Mouse (Mus musculus) spleen, postnatal 4 days (tissue): ENCODE results near the gene Rbbp9.
"Not testable (repeated sequence)": the region's sequence is repeated elsewhere in the genome, so short reads cannot be mapped to it uniquely, and the experiment has no call there.

ENCODE experiments used
- DNase-seq, 2 experiments: peaks; one replicate each; pipeline ENCODE4 v3.0.0; 2022; ENCODE audit warnings: low spot score in 2 of 2

Gene Rbbp9

GRCm38 (mm10) chr2:144550529-144550928 lies at the start of gene Rbbp9:
Gene Rbbp9 (minus strand): TSS chr2:144550869.
- DNase-seq = peak; percentile 21 to 67

DNA sequence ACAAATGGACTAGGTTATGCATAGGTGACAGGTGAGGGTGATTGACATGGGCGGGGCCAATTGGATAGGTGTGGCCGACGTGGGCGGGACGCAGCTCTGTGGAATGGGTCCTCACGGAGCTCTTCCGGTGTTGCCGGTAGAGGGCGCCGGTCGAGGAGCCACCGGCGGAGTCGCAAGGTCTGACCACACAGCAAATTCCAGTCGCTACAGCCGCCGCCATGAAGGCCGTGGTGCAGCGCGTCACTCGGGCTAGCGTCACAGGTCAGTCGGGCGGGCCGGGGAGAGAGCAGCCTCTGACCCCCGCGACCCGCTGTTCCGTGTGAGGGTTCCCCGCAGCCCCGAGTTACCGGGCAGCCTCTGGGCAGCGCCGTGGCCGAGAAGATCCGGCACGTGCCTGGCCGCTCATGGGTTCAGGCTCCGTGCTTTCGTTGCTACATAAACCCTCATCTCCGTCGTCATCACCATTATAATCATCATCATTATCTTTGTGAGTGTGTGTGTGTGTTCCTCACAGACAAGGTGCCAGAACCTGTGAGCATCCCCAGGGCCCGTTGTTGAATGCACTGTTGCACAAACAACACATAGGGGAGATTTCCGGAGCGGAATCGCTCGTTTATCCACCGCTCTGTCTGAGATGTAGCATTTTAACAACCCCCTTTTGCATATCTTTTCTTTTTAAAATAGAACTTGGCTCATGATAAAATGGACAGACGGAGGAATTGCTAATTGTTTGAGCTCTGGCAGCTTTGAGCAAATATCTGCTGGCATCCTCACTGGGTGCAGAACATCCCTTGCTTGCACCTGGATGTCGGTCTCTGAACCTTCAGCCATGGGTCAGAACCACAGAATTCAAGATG lies 49.4 kb upstream of the Rbbp9 start, which contains the start of gene Dtd1:
Dtd1 (plus strand) TSS at position 67 of the 857 bp plus-strand sequence.
- peak; percentile 86 to 95 for DNase-seq

DNA sequence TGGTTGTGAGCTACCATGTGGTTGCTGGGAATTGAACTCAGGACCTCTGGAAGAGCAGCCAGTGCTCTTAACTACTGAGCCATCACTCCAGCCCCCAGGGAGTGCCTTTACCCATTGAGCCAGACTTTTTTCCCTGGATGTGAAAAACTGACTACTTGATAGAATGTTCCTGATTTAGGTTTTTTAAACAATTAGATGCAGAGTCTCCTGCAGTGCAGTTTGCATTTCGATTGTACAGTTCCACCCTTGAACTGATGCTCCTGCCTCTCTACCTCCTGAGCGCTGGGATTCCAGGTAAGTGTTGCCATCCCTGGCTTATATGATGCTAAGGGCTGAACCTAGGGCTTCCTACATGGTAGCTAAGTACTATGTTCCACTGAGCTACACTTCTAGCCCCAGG lies 47.3 kb upstream of the Rbbp9 start:
- no peak for DNase-seq

DNA sequence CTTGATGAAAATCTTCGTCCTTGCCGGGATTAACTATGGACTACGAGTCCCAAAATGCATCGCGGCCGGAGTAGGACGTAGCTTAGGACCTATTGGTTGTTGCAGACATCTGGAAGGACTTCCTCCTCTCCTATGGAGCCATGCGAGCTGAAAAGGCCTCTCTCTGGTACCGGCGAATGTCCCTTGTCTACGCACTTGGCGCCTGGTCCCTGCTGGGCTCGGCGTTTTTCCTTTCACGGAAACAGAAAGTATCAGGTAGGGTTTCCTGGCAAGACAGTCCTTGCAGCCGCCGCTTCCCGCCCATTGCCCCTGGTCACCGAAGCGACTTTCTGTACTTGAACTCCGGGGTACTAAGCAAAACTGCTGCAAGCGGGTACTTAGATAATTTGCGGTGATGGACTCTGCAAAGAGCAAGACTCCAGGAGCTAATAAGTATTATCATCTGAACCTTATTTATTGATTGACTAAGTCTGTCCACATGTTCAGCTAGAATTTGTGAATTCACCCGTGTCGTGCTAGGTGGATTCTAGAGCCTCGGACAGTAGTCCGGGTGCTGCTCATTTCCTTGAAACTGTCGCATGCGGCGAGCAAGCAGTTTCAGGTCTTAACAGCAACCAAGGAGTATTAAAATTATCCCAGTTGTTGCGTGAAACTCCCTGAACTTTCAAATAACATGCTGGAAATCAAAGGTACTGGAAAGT lies 43.4 kb upstream of the Rbbp9 start, which contains the start of gene Smim26:
Smim26 (plus strand) TSS at position 104 of the 701 bp plus-strand sequence.
- DNase-seq = peak; percentile 62 to 82

DNA sequence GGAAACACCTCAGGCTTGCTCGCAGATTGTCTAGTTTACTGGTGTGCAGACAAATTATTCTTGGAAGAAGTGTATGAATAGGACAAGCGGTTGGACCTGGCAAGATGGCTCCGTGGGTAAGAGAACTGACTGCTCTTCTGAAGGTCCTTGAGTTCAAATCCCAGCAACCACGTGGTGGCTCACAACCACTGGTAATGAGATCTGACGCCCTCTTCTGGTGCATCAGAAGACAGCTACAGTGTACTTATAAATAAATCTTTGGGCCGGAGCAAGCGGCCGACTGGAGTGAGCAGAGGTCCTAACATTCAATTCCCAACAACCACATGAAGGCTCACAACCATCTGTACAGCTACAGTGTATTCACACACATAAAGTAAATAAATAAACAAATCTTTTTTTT lies 42.4 kb upstream of the Rbbp9 start:
- not testable (repeated sequence) for DNase-seq

- no peak for DNase-seq
These were observed 38.1 kb upstream of the Rbbp9 start for GRCm38 (mm10) chr2:144588723-144589122.

DNA sequence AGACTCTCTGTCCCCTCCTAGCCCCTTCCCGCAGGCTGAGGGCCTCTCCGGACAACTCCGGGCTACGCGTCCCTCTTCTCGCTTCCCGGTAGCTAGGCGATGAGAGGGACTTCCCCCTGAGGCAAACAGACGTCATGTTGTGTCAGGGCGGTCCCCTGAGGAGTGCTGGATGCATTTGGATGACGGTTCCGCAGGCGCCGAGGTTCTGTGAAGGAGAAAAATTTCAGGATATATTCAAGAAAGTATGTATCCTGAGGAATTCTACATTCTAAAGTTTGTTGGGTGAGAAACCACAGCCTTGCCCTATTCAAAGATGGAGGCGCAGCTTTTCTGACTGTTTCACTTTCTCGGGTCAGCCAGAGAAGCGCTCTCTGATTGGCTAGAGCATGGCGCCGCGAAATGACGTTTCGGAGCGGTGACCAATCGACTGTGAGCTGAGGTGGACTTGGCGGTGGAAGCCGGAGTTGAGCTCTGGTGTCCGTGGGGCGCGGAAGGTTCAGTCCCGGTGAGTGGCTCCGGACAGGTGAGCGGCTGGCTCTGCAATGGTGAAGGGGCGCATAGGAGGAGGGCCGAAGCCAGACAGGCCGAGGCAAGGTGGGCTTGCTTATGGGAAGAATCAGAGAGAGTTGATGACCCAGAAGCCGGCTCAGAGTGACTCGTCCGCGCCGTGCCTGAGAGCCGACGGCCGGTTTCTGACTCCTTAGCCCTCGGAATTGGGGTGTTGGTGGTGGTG lies 5.3 kb upstream of the Rbbp9 start, which contains the start of gene Sec23b:
Sec23b (plus strand) TSS at position 410 of the 733 bp plus-strand sequence.
- peak; percentile 95 to 96 for DNase-seq

DNA sequence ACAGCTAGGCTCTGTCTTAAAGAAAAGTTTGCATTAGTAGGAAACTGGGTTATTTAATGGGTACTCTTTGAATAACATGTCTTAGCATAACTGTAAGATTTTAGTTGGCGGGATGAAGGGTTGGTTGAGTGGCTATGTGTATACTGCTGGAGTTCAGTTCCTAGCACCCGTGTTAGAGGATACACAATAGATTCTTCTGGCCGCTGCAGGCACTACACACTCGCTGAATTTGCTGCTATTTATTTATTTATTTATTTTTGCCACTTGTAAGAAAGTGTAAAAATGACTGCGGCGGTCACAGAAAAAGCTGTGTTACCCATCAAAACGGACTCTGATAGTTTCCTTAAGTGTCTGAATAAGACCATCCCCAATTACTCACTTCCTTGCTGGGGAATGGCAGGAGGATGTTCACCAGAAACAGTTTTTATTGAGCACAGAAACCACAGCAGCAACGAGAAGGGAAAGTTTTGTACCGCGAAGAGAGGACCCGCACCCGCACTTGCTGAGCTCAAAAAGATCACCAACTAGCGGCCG lies 4.7 kb upstream of the Rbbp9 start:
- no peak for DNase-seq

DNA sequence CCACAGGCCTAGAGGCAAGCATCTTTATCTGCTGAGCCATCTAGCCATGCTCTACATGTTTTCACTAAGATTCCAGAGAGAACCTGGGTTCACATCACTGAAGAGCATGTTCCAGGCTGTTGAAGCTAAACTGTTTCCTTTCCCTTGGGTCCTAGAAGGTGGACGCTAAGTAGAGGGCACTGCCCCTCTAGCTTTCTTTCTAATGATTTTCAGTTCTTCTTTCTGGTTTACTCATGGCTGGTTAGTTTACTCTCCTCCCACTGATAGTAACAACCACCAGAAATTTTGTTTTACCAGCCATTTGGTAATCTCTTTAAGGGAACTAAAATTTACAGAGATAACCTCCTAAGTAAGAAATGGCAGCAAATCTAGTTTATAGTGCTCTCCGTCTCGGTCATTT lies 3.2 kb upstream of the Rbbp9 start:
- no peak for DNase-seq

GRCm38 (mm10) chr2:144547559-144547958 lies 3.1 kb downstream of the Rbbp9 start:
- no peak for DNase-seq

DNA sequence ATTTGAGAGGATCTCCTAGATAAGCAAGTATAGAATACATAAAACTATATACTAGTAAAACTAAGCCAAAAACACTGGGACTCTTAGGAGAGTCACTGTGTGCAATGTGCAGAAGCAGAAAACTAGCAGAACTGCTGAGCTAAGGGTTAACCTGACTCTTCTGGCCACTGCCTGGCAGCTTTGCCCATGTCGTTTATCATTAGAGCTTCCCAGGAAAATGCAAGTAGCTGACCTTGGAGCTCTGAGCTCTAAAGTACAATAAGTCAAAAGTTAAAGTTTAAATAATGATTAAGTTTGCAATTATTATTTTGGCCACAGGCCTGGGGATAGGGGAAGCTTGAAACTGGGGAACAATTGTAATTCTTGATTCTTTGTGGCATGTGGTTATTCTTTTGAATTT lies 5.2 kb downstream of the Rbbp9 start:
- DNase-seq = no peak

- no peak for DNase-seq
These were observed 5.6 kb downstream of the Rbbp9 start for GRCm38 (mm10) chr2:144545061-144545460.

GRCm38 (mm10) chr2:144544630-144545029 lies 6.0 kb downstream of the Rbbp9 start:
- no peak for DNase-seq

- no peak for DNase-seq
These were observed 7.0 kb downstream of the Rbbp9 start for GRCm38 (mm10) chr2:144543670-144544069.

DNA sequence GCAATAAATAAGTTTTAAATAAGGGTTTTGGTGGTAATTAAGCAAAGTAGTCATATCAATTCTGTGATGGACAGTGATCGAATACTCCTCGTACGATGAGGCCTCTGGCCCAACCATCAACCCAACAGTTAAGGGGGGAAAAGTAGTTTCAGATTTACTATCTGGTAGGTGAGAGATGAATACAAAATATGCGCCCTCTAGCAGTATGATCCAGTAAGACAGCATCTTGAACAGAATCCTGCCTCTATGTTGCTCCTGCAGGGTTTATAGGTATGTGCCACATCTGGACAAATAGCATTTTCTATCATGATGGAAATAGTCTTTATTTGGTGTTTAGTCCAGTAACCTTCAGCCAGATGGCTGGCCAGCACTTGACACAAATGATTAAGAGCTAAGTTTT lies 9.4 kb downstream of the Rbbp9 start:
- no peak for DNase-seq

DNA sequence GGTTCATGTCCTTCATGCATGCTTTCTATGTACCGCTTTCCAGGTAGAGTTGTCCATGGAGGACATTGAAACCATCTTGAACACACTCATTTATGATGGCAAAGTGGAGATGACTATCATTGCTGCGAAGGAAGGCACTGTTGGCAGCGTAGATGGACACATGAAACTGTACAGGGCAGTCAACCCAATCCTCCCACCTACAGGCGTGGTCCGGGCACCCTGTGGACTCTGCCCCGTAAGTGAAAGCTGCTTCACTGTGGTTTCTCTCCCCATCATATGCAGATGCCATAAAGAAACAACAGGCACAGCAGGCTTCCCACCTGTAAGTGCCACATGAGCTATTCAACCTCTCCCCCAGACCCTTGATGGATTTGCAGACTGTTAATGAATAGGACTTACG lies 13.5 kb downstream of the Rbbp9 start:
- DNase-seq = no peak

DNA sequence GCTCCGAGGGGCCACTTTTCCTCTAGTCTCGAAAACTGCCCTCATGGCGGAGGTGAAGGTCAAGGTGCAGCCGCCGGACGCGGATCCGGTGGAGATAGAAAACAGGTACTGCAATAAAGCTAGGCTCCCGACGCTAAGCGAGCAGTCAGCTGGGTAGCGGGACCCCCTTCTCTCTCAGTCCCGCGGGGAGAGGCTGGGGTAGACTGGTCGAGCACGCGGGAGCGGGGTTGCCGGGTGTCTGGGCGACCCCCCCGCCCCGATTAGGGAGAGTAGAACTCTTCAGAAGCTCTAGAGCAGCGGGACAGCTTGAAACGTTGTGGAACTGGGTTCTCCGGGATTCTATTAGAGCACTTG lies 22.9 kb downstream of the Rbbp9 start:
- DNase-seq = no peak

GRCm38 (mm10) chr2:144526981-144527820 lies 23.5 kb downstream of the Rbbp9 start, which contains the start of the genes Dzank1 and Polr3f:
Gene Dzank1 (minus strand): TSS chr2:144527414.
Gene Polr3f (plus strand): TSS chr2:144527718.
- peak; percentile 95 to 96 for DNase-seq

- DNase-seq = no peak
These were observed 24.8 kb downstream of the Rbbp9 start for GRCm38 (mm10) chr2:144525856-144526255.

DNA sequence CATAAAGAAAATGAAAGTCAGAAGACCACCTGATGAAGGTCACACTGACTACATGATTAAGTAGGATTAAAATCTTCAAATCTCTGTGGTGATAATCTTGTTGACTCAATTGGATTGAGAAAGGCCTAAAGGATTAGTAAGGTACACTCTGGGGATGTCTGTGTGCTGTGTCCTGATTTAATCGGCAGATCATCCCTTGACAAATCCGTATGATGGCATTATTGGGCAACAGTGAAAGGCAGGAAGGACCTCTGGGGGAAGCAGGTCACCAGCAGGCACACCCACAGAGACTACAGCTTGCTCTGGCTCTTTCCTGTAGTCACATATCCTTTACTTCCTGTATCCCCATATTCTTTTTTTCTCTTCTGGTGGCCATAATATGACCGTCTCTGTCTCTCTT lies 30.9 kb downstream of the Rbbp9 start:
- no peak for DNase-seq

- no peak for DNase-seq
These were observed 36.0 kb downstream of the Rbbp9 start for GRCm38 (mm10) chr2:144514619-144515018.
